Mouse (Mus musculus): ENCODE measurements around the gene Rufy4. TPM values are rescaled to one million over a fixed set of nuclear protein-coding genes. Genes with fewer than 3 reads are reported as not detected.

Gene Rufy4
- polyA plus RNA-seq, 1 experiment from 2014 or later = 0.20 TPM

GRCm38 (mm10) chr1:74110932-74111695 lies 14.2 kb upstream of the Rufy4 start:
- TF ChIP-seq EP300 (IDR thresholded peaks at IDR 0.05; ENCODE audit: low read depth) (no peak), CTCF (IDR thresholded peaks at IDR 0.05; ENCODE audit: low read depth) (no peak)
- Histone ChIP-seq H3K4me1 (ENCODE audit: insufficient read depth) (peaks cover 5% of the 10 kb centered on the region; the same call in 1 of the 2 replicates), H3K9me3 (ENCODE audit: low read length) (no peaks in the 10 kb centered on the region), H3K4me3 (ENCODE audit: low read depth, low read length) (no peak overlapping the region), H3K27me3 (ENCODE audit: insufficient read depth, low read length) (no peaks in the 10 kb centered on the region), H3K27ac (ENCODE audit: low read depth) (no peak overlapping the region), H3K4me2 (ENCODE audit: low read depth, low read length) (no peak overlapping the region), H3K36me3 (replicated peaks; ENCODE audit: insufficient read depth, low read length) (no peaks in the 10 kb centered on the region), H3K9ac (replicated peaks) (no peak overlapping the region)
- DNase-seq (no peak), ATAC-seq (no peak)
- WGBS (ENCODE audit: insufficient replicate concordance) = 61% methylated on average over 8 of the region's 8 CpGs

DNA sequence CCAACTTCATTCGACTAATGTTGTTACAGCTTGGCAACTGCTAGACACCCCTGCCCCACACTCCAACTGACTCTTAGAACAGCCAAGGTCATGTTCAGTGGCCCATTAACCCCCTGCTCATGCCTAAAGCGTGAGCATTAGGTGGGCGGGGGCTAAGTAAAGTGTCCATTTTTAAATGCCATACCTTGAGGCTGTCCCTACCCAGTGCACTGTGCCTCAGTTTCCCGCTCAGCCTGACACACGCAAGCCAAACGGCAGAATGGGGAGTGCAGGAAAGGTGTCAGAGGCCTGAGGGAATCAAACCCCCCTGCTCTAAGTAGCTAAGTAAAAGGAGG lies 13.7 kb upstream of the Rufy4 start:
- ATAC-seq (no peak), DNase-seq (no peak)
- Histone ChIP-seq H3K9ac (replicated peaks) (no peak overlapping the region), H3K9me3 (ENCODE audit: low read length) (no peaks in the 10 kb centered on the region), H3K4me1 (ENCODE audit: insufficient read depth) (peaks cover 5% of the 10 kb centered on the region; the same call in 1 of the 2 replicates), H3K4me3 (ENCODE audit: low read depth, low read length) (no peak overlapping the region), H3K36me3 (replicated peaks; ENCODE audit: insufficient read depth, low read length) (no peaks in the 10 kb centered on the region), H3K27me3 (ENCODE audit: insufficient read depth, low read length) (no peaks in the 10 kb centered on the region), H3K27ac (ENCODE audit: low read depth) (no peak overlapping the region), H3K4me2 (ENCODE audit: low read depth, low read length) (no peak overlapping the region)
- 56% methylated on average over 6 of the region's 6 CpGs for WGBS (ENCODE audit: insufficient replicate concordance)
- no peak for TF ChIP-seq EP300 (IDR thresholded peaks at IDR 0.05; ENCODE audit: low read depth)
- no peak for TF ChIP-seq CTCF (IDR thresholded peaks at IDR 0.05; ENCODE audit: low read depth)

DNA sequence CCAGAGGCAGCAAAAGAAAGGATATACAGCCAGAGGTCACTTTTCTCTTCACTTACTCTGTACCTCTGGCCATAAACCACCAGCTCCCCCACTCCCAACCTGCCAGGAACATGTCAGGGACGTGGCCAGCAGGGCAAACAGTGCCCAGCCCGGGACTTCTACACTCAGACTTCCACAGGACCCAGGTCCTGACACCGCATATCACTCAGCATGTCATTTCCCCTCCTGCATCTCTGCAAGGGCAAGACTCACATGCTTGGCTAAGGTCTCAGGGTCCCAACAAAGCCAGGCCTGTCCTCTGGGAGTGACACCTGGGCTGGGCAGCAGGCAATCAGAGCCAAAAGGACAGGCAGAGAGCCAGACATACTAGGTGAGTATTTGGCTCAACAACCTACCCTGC lies 12.3 kb upstream of the Rufy4 start:
- Histone ChIP-seq H3K27me3 (ENCODE audit: insufficient read depth, low read length) (no peaks in the 10 kb centered on the region), H3K9me3 (ENCODE audit: low read length) (no peaks in the 10 kb centered on the region), H3K4me1 (ENCODE audit: insufficient read depth) (peaks cover 5% of the 10 kb centered on the region; the same call in 1 of the 2 replicates), H3K27ac (ENCODE audit: low read depth) (no peak overlapping the region), H3K4me2 (ENCODE audit: low read depth, low read length) (no peak overlapping the region), H3K36me3 (replicated peaks; ENCODE audit: insufficient read depth, low read length) (no peaks in the 10 kb centered on the region), H3K9ac (replicated peaks) (no peak overlapping the region), H3K4me3 (ENCODE audit: low read depth, low read length) (no peak overlapping the region)
- no peak for DNase-seq
- no peak for ATAC-seq
- no peak for TF ChIP-seq EP300 (IDR thresholded peaks at IDR 0.05; ENCODE audit: low read depth)
- TF ChIP-seq CTCF (IDR thresholded peaks at IDR 0.05; ENCODE audit: low read depth) = no peak
- WGBS (ENCODE audit: insufficient replicate concordance) = 50% methylated on average over 3 of the region's 3 CpGs

GRCm38 (mm10) chr1:74117876-74118275 lies 7.5 kb upstream of the Rufy4 start:
- Histone ChIP-seq H3K9me3 (ENCODE audit: low read length) (no peaks in the 10 kb centered on the region), H3K36me3 (replicated peaks; ENCODE audit: insufficient read depth, low read length) (no peaks in the 10 kb centered on the region), H3K27ac (ENCODE audit: low read depth) (no peak overlapping the region), H3K4me3 (ENCODE audit: low read depth, low read length) (no peak overlapping the region), H3K9ac (replicated peaks) (no peak overlapping the region), H3K4me1 (ENCODE audit: insufficient read depth) (no peaks in the 10 kb centered on the region), H3K27me3 (ENCODE audit: insufficient read depth, low read length) (peaks cover 8% of the 10 kb centered on the region; the same call in 1 of the 2 replicates), H3K4me2 (ENCODE audit: low read depth, low read length) (no peak overlapping the region)
- ATAC-seq (no peak), DNase-seq (no peak)
- WGBS (ENCODE audit: insufficient replicate concordance) = 71% methylated on average over 6 of the region's 6 CpGs
- TF ChIP-seq EP300 (IDR thresholded peaks at IDR 0.05; ENCODE audit: low read depth) = no peak
- TF ChIP-seq CTCF (IDR thresholded peaks at IDR 0.05; ENCODE audit: low read depth) = no peak

- DNase-seq = no peak
- Histone ChIP-seq H3K4me2 (ENCODE audit: low read depth, low read length) (no peak overlapping the region), H3K9me3 (ENCODE audit: low read length) (no peaks in the 10 kb centered on the region), H3K4me3 (ENCODE audit: low read depth, low read length) (no peak overlapping the region), H3K4me1 (ENCODE audit: insufficient read depth) (0 out of 2 replicates have a peak, but pooled peaks cover 2% of the 10 kb centered on the region), H3K27me3 (ENCODE audit: insufficient read depth, low read length) (peaks cover 11% of the 10 kb centered on the region; the same call in 1 of the 2 replicates), H3K36me3 (replicated peaks; ENCODE audit: insufficient read depth, low read length) (no peaks in the 10 kb centered on the region), H3K27ac (ENCODE audit: low read depth) (no peak overlapping the region), H3K9ac (replicated peaks) (no peak overlapping the region)
- WGBS (ENCODE audit: insufficient replicate concordance) = 80% methylated on average over 1 of the region's 1 CpGs
- no peak for ATAC-seq
- TF ChIP-seq CTCF (IDR thresholded peaks at IDR 0.05; ENCODE audit: low read depth) (no peak), EP300 (IDR thresholded peaks at IDR 0.05; ENCODE audit: low read depth) (no peak)
Measured at GRCm38 (mm10) chr1:74119115-74119514, 6.2 kb upstream of the Rufy4 start.

- H3K4me3 ChIP-seq (ENCODE audit: low read depth, low read length) = no peak overlapping the region
- H3K27ac ChIP-seq (ENCODE audit: low read depth) = no peak overlapping the region
- no peaks in the 10 kb centered on the region for H3K36me3 ChIP-seq (replicated peaks; ENCODE audit: insufficient read depth, low read length)
- peaks cover 11% of the 10 kb centered on the region; the same call in 1 of the 2 replicates for H3K27me3 ChIP-seq (ENCODE audit: insufficient read depth, low read length)
- no peak overlapping the region for H3K4me2 ChIP-seq (ENCODE audit: low read depth, low read length)
- DNase-seq = no peak
- WGBS (ENCODE audit: insufficient replicate concordance) = 55% methylated on average over 7 of the region's 7 CpGs
- no peak overlapping the region for H3K9ac ChIP-seq (replicated peaks)
- no peak for ATAC-seq
- H3K4me1 ChIP-seq (ENCODE audit: insufficient read depth) = peaks cover 9% of the 10 kb centered on the region; the same call in 1 of the 2 replicates
- no peaks in the 10 kb centered on the region for H3K9me3 ChIP-seq (ENCODE audit: low read length)
- TF ChIP-seq CTCF (IDR thresholded peaks at IDR 0.05; ENCODE audit: low read depth) = no peak
- no peak for TF ChIP-seq EP300 (IDR thresholded peaks at IDR 0.05; ENCODE audit: low read depth)
Measured at GRCm38 (mm10) chr1:74121138-74121537, 4.2 kb upstream of the Rufy4 start.

Data from liver, postnatal 0 days (tissue).